ENCODE assay signal across 9 mouse cellular contexts in genomic region chr4:119104847-119105246, GRCm38 (mm10). TPM values are rescaled to one million over a fixed set of nuclear protein-coding genes. Genes with fewer than 3 reads are reported as not detected.
DNase-seq lines count a peak whose midpoint lies in the region; ATAC-seq lines count a peak whose summit lies in the region.
"Had no signal": no experiment of that assay in that cellular context is flagged by ENCODE, and none has a peak within 500 bp of the region (broad histone marks: within the 10 kb centered on the region; RNA-seq: fewer than 3 reads in every experiment).

No protein-coding gene starts in this region.

- peak overlapping the region; percentile 85 for H3K27ac ChIP-seq in forebrain, embryonic 10.5 days
- no peak overlapping the region for H3K27ac ChIP-seq in forebrain, embryonic 11.5 days (ENCODE audit: low read depth, low read length)
- no peak overlapping the region; the same call in 1 of the 2 replicates for H3K27ac ChIP-seq in limb, embryonic 12.5 days
- peak overlapping the region; percentile 87 for H3K27ac ChIP-seq in stomach, embryonic 15.5 days

- WGBS in forebrain, embryonic 10.5 days, result 29% methylated on average over 4 of the region's 4 CpGs
- 24% methylated on average over 4 of the region's 4 CpGs for WGBS in forebrain, embryonic 11.5 days
- WGBS in limb, embryonic 12.5 days, result 44% methylated on average over 4 of the region's 4 CpGs
- 42% methylated on average over 4 of the region's 4 CpGs for WGBS in stomach, embryonic 15.5 days

- no peak overlapping the region; the same call in 1 of the 2 replicates for H3K4me2 ChIP-seq in forebrain, embryonic 11.5 days (ENCODE audit: low read depth, low read length, severe bottlenecking)
- H3K4me2 ChIP-seq in limb, embryonic 12.5 days, result peak overlapping the region; percentile 61
- H3K4me2 ChIP-seq in stomach, embryonic 15.5 days, result peak overlapping the region; percentile 55; the same call in 1 of the 2 replicates

- H3K4me3 ChIP-seq in forebrain, embryonic 10.5 days, result peak overlapping the region; percentile 50
- no peak overlapping the region for H3K4me3 ChIP-seq in forebrain, embryonic 11.5 days (ENCODE audit: low read depth, low read length)
- peak overlapping the region; percentile 92 for H3K4me3 ChIP-seq in megakaryocyte, embryonic 14.5 days (replicated peaks)
- no peak overlapping the region for H3K4me3 ChIP-seq in limb, embryonic 12.5 days (replicated peaks)
- H3K4me3 ChIP-seq in stomach, embryonic 15.5 days (replicated peaks), result no peak overlapping the region

- peaks cover 45% of the 10 kb centered on the region for H3K4me1 ChIP-seq in forebrain, embryonic 10.5 days
- H3K4me1 ChIP-seq in forebrain, embryonic 11.5 days (replicated peaks; ENCODE audit: control insufficient read depth, insufficient read depth, low read length), result peaks cover 13% of the 10 kb centered on the region
- peaks cover 63% of the 10 kb centered on the region for H3K4me1 ChIP-seq in megakaryocyte, embryonic 14.5 days
- peaks cover 38% of the 10 kb centered on the region for H3K4me1 ChIP-seq in limb, embryonic 12.5 days (replicated peaks)
- peaks cover 17% of the 10 kb centered on the region for H3K4me1 ChIP-seq in stomach, embryonic 15.5 days

- no peaks in the 10 kb centered on the region for H3K9me3 ChIP-seq in forebrain, embryonic 10.5 days
- H3K9me3 ChIP-seq in forebrain, embryonic 11.5 days (ENCODE audit: control insufficient read depth, low read length), result no peaks in the 10 kb centered on the region
- H3K9me3 ChIP-seq in megakaryocyte, embryonic 14.5 days, result no peaks in the 10 kb centered on the region
- no peaks in the 10 kb centered on the region for H3K9me3 ChIP-seq in limb, embryonic 12.5 days
- H3K9me3 ChIP-seq in stomach, embryonic 15.5 days, result no peaks in the 10 kb centered on the region

- ATAC-seq in forebrain, embryonic 11.5 days (replicated peaks; ENCODE audit: low FRiP score), result no peak
- no peak for ATAC-seq in megakaryocyte, adult 5-6 weeks (ENCODE audit: poor library complexity, severe bottlenecking)
- ATAC-seq in limb, embryonic 12.5 days (ENCODE audit: insufficient number of reproducible peaks, insufficient read depth, low FRiP score, low TSS enrichment, low read depth), result no peak
- ATAC-seq in stomach, embryonic 15.5 days (ENCODE audit: insufficient read depth, low FRiP score, low read depth), result no peak

- no peak overlapping the region; the same call in 1 of the 2 replicates for H3K9ac ChIP-seq in forebrain, embryonic 11.5 days (ENCODE audit: low read length)
- H3K9ac ChIP-seq in limb, embryonic 12.5 days (replicated peaks), result no peak overlapping the region
- no peak overlapping the region for H3K9ac ChIP-seq in stomach, embryonic 15.5 days

- H3K36me3 ChIP-seq in forebrain, embryonic 10.5 days (replicated peaks), result no peaks in the 10 kb centered on the region
- H3K36me3 ChIP-seq in forebrain, embryonic 11.5 days (ENCODE audit: control insufficient read depth, insufficient read depth, low read length), result no peaks in the 10 kb centered on the region
- peaks cover under 1% of the 10 kb centered on the region for H3K36me3 ChIP-seq in megakaryocyte, embryonic 14.5 days (replicated peaks; ENCODE audit: low read length)
- H3K36me3 ChIP-seq in limb, embryonic 12.5 days, result no peaks in the 10 kb centered on the region
- H3K36me3 ChIP-seq in stomach, embryonic 15.5 days, result no peaks in the 10 kb centered on the region

- H3K27me3 ChIP-seq in forebrain, embryonic 10.5 days (ENCODE audit: poor library complexity, severe bottlenecking), result 0 out of 2 replicates have a peak, but pooled peaks cover 13% of the 10 kb centered on the region
- no peaks in the 10 kb centered on the region; the same call in 1 of the 2 replicates for H3K27me3 ChIP-seq in forebrain, embryonic 11.5 days (ENCODE audit: control insufficient read depth, insufficient read depth, low read length)
- peaks cover 2% of the 10 kb centered on the region for H3K27me3 ChIP-seq in megakaryocyte, embryonic 14.5 days (replicated peaks)
- H3K27me3 ChIP-seq in limb, embryonic 12.5 days, result no peaks in the 10 kb centered on the region
- H3K27me3 ChIP-seq in stomach, embryonic 15.5 days (replicated peaks), result no peaks in the 10 kb centered on the region

- DNase-seq in forebrain, embryonic 10.5 days (ENCODE audit: extremely low spot score, low spot score), result no peak
- no peak for DNase-seq in forebrain, embryonic 11.5 days (ENCODE audit: low spot score)
- DNase-seq in urinary bladder, postnatal 14 days (ENCODE audit: low spot score), result no peak
- DNase-seq in cerebellum, postnatal 14 days, result no peak
- DNase-seq: adrenal gland, postnatal 14 days had no signal

RNA-seq across cellular contexts. Expression of gene Slc2a1, which starts 3.7 kb away (rescaled TPM):
- 204 and 222 TPM in 2 replicates for polyA plus RNA-seq in forebrain, embryonic 10.5 days (2016; fragmentation: Nextera tagmentation; extraction: Ambion mirVana)
- polyA plus RNA-seq in forebrain, embryonic 11.5 days (2014; fragmentation: Nextera tagmentation; extraction: Ambion mirVana), result 171 and 181 TPM in 2 replicates
- polyA plus RNA-seq in megakaryocyte, embryonic 14.5 days (2012; ENCODE audit: insufficient read depth, low replicate concordance), result 106 and 116 TPM in 2 replicates
- total RNA-seq in megakaryocyte, adult 5-6 weeks (2015), result 9.0 and 14.4 TPM in 2 replicates
- 14.3 and 18.0 TPM in 2 replicates for total RNA-seq in megakaryocyte, adult 5-6 weeks (2017)
- polyA plus RNA-seq in limb, embryonic 12.5 days (2016; fragmentation: Nextera tagmentation; extraction: Ambion mirVana), result 98.1 and 100 TPM in 2 replicates
- polyA plus RNA-seq in stomach, embryonic 15.5 days (2015; fragmentation: Nextera tagmentation; extraction: Ambion mirVana), result 119 and 129 TPM in 2 replicates

Comparison
In these comparisons a context has a peak if more than half of its experiments do, and no peak if none do; other contexts are left out.
1. H3K27ac ChIP-seq: peak in forebrain, embryonic 10.5 days (single experiment) and stomach, embryonic 15.5 days (single experiment); none in forebrain, embryonic 11.5 days (single experiment) and limb, embryonic 12.5 days (single experiment).
2. H3K4me3 ChIP-seq: peak in forebrain, embryonic 10.5 days (single experiment) and megakaryocyte, embryonic 14.5 days (single experiment); none in forebrain, embryonic 11.5 days (single experiment), limb, embryonic 12.5 days (single experiment) and stomach, embryonic 15.5 days (single experiment).